Mouse (Mus musculus): ENCODE measurements around the gene H2-D1. TPM values are rescaled to one million over a fixed set of nuclear protein-coding genes. Genes with fewer than 3 reads are reported as not detected.

H2-D1 gene
- polyA plus RNA-seq, 1 experiment from 2014 or later, result 79.1 TPM

GRCm38 (mm10) chr17:35251981-35252380 is 10.5 kb upstream of the H2-D1 start:
- Histone ChIP-seq H3K4me2 (no peak overlapping the region), H3K36me3 (peaks cover 75% of the 10 kb centered on the region), H3K9me3 (no peaks in the 10 kb centered on the region), H3K4me3 (no peak overlapping the region), H3K27me3 (no peaks in the 10 kb centered on the region), H3K9ac (no peak overlapping the region), H3K4me1 (replicated peaks) (peaks cover 4% of the 10 kb centered on the region), H3K27ac (replicated peaks) (no peak overlapping the region)
- ATAC-seq (ENCODE audit: low read depth), result no peak
- 82% methylated on average over 5 of the region's 5 CpGs for WGBS

- Histone ChIP-seq H3K4me3 (no peak overlapping the region), H3K4me1 (replicated peaks) (peaks cover under 1% of the 10 kb centered on the region; the same call in 1 of the 2 replicates), H3K27me3 (no peaks in the 10 kb centered on the region), H3K4me2 (no peak overlapping the region), H3K36me3 (peaks cover 67% of the 10 kb centered on the region), H3K9me3 (no peaks in the 10 kb centered on the region), H3K9ac (no peak overlapping the region), H3K27ac (replicated peaks) (no peak overlapping the region)
- ATAC-seq (ENCODE audit: low read depth), result no peak
- 86% methylated on average over 18 of the region's 18 CpGs for WGBS
Measured at GRCm38 (mm10) chr17:35252619-35253292, 9.8 kb upstream of the H2-D1 start.

DNA sequence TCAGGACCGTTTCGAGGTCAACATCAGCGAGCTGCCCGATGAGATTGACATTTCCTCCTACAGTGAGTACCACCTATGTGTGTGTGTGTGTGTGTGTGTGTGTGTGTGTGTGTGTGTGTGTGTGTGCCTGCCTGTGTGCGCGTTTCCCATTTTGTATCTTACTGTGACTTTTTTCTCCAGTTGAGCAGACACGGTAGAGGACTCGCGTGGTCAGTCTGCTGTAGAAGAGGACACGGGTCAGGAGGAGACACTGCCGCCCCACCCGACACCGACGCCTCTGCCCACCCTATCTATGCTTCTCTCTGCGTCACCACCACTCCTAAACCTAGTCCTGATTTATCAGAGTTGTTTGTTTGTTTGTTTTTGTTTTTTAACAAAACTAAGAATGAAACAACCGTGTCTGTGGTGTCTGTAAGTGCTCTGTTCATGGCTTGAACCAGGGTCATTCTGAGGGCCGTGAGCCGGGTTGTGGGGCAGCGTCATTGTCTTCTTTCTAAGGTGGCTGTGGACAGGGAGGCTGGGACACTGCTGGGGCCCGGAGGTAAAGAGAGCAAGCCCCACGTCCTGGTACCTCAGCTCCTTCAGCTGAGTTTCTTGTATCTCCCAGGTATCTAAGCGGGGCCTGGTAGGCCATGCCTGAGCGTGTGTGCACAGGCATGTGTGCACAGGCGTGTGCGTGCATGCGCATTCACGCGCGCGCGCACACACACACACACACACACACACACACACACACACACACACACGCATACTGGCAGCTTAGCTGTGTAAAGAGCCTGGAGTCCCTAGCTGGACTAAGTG is 9.0 kb upstream of the H2-D1 start:
- H3K9me3 ChIP-seq, result no peaks in the 10 kb centered on the region

DNA sequence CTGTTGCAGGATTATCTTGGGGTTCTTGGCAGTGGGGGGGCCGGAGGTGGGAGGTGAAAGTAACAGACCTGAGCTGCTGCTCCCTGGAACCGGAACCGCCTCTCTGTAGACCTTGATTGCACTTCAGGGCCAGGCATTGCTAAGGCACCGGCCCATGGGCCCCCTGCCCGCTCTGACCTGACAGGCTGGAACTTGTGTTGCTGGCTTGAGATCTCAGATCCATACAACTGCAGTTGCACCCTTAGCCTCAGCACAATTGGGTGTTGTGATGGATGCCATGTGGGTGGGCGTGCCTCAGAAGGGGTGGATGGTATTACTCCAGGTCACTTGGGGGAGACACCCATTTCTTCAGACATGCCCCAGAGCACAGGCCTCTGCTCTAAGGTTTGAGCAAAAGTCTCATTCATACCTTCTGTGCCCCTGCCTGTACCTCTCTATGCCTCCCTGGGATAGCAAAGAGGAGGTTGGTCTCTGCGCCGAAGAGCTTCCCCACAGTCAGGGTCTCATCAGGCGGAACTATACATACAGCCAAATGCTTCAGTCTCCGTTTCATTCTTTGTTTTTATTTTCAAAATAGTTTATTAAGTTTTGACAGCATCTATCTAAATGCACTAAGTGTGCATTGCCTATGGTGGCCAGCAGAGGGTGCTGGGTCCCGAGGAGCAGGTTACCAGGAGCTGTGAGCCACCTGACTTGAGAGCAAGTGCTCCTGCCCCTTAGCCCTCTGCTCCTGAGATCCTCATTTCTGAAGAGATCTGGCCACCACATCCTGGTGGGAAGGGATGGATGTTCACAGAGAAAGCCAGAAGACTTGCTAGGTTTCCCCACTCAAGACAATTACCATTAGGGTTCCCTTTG is 8.1 kb upstream of the H2-D1 start:
- Histone ChIP-seq H3K9ac (no peak overlapping the region), H3K4me2 (no peak overlapping the region), H3K4me1 (replicated peaks) (peaks cover 4% of the 10 kb centered on the region), H3K9me3 (no peaks in the 10 kb centered on the region), H3K27me3 (no peaks in the 10 kb centered on the region; the same call in 1 of the 2 replicates), H3K36me3 (peaks cover 50% of the 10 kb centered on the region), H3K4me3 (no peak overlapping the region), H3K27ac (replicated peaks) (no peak overlapping the region)
- ATAC-seq (ENCODE audit: low read depth), result peak; percentile 33
- 58% methylated on average over 11 of the region's 11 CpGs for WGBS

More for the DNA sequence above, 9.0 kb upstream of the H2-D1 start:
- Histone ChIP-seq H3K9ac (no peak overlapping the region), H3K4me3 (no peak overlapping the region), H3K4me1 (replicated peaks) (peaks cover 4% of the 10 kb centered on the region), H3K36me3 (peaks cover 60% of the 10 kb centered on the region), H3K27me3 (no peaks in the 10 kb centered on the region), H3K4me2 (no peak overlapping the region), H3K27ac (replicated peaks) (no peak overlapping the region)
- WGBS, result 87% methylated on average over 31 of the region's 32 CpGs
- peak; percentile 19 for ATAC-seq (ENCODE audit: low read depth)

GRCm38 (mm10) chr17:35255301-35255700 is 7.2 kb upstream of the H2-D1 start:
- H3K4me3 ChIP-seq, result no peak overlapping the region
- peaks cover 42% of the 10 kb centered on the region for H3K36me3 ChIP-seq
- no peak for ATAC-seq (ENCODE audit: low read depth)
- H3K9me3 ChIP-seq, result no peaks in the 10 kb centered on the region
- no peaks in the 10 kb centered on the region; the same call in 1 of the 2 replicates for H3K27me3 ChIP-seq
- H3K4me1 ChIP-seq (replicated peaks), result peaks cover 4% of the 10 kb centered on the region
- 73% methylated on average over 3 of the region's 3 CpGs for WGBS
- no peak overlapping the region for H3K27ac ChIP-seq (replicated peaks)
- no peak overlapping the region for H3K4me2 ChIP-seq
- H3K9ac ChIP-seq, result no peak overlapping the region

DNA sequence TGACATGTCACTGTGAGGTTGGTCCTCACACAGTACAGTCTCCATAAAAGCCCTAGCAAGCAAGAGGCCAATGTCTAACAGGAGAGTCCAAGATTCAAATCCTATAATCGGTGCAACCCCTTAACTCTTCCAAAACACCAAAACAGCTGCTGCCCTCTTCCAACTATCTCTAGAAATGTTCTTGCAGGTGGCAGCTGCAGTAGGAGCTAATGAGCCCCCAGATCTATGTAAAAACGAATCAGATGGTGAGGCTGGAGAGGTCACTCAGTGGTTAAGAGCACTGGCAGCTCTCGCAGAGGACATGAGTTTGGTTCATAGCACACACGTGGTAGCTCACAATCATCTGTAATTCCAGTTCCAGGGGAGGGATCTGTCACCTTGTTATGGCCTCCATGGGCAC is 6.8 kb upstream of the H2-D1 start:
- no peak overlapping the region for H3K4me3 ChIP-seq
- WGBS, result 63% methylated on average over 4 of the region's 4 CpGs
- H3K9ac ChIP-seq, result no peak overlapping the region
- H3K27ac ChIP-seq (replicated peaks), result no peak overlapping the region
- no peaks in the 10 kb centered on the region; the same call in 1 of the 2 replicates for H3K27me3 ChIP-seq
- ATAC-seq (ENCODE audit: low read depth), result no peak
- H3K4me1 ChIP-seq (replicated peaks), result peaks cover 4% of the 10 kb centered on the region
- peaks cover 38% of the 10 kb centered on the region for H3K36me3 ChIP-seq
- no peaks in the 10 kb centered on the region for H3K9me3 ChIP-seq
- H3K4me2 ChIP-seq, result no peak overlapping the region

DNA sequence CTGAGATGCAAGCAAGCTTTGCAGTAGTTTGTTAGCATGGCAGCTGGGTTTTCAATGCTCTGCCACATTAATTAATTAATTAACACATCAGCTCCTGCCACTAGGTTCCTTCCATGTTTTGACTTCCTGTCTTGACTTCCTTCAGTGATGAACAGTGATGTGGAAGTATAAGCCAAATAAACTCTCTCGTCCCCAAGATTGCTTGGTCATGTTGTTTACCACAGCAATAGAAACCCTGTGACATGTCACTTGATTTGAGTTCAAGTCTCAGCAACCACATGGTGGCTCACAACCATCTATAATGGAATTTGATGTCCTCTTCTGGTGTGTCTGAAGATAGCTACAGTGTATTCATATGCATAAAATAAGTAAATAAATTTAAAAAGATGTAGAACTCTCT is 5.2 kb upstream of the H2-D1 start:
- H3K4me2 ChIP-seq, result no peak overlapping the region
- no peak overlapping the region for H3K27ac ChIP-seq (replicated peaks)
- H3K4me1 ChIP-seq (replicated peaks), result peaks cover 5% of the 10 kb centered on the region
- peaks cover 10% of the 10 kb centered on the region for H3K27me3 ChIP-seq
- H3K4me3 ChIP-seq, result no peak overlapping the region
- no peak overlapping the region for H3K9ac ChIP-seq
- peaks cover 23% of the 10 kb centered on the region for H3K36me3 ChIP-seq
- 86% methylated on average over 1 of the region's 1 CpGs for WGBS
- H3K9me3 ChIP-seq, result no peaks in the 10 kb centered on the region
- ATAC-seq (ENCODE audit: low read depth), result no peak

DNA sequence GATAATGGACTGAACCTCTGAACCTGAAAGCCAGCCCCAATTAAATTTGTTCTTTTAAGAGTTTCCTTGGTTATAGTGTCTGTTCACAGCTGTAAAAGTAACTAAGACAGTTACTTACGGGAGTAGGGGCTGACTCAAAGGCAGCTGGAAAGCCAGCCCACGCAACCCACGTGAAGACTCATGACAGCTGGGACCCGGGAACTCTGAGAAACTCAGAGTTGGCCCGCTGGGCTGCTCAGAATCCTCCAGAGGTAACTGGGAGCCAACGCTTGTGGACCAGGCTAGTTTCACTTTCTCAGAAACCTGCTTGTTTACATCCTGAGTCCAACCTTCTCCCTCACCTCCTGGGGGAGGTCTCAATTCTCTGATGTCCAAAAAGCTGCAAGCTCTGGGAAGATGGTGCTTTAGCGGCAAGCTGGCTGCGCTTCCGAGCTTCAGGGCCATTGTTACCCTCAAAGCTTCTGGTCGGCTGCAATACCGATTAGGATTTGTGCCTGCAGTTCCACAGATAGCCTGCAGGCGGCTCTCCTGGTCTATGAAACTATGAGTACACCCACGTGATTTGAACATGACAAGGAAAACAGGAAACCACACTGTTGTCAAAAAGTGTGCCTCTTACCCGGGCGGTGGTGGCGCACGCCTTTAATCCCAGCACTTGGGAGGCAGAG is 4.6 kb upstream of the H2-D1 start:
- no peak for ATAC-seq (ENCODE audit: low read depth)

GRCm38 (mm10) chr17:35258492-35259478 is 3.7 kb upstream of the H2-D1 start:
- H3K27ac ChIP-seq (replicated peaks), result no peak overlapping the region
- peaks cover 13% of the 10 kb centered on the region for H3K27me3 ChIP-seq
- no peaks in the 10 kb centered on the region for H3K9me3 ChIP-seq
- 68% methylated on average over 13 of the region's 14 CpGs for WGBS
- peaks cover 12% of the 10 kb centered on the region for H3K4me1 ChIP-seq (replicated peaks)
- peaks cover 9% of the 10 kb centered on the region for H3K36me3 ChIP-seq
- H3K9ac ChIP-seq, result no peak overlapping the region
- no peak for ATAC-seq (ENCODE audit: low read depth)
- H3K4me2 ChIP-seq, result no peak overlapping the region
- H3K4me3 ChIP-seq, result no peak overlapping the region

More for the DNA sequence above, 4.6 kb upstream of the H2-D1 start:
- H3K27me3 ChIP-seq, result peaks cover 13% of the 10 kb centered on the region
- peak overlapping the region; percentile 19 for H3K4me3 ChIP-seq
- no peak overlapping the region for H3K27ac ChIP-seq (replicated peaks)
- H3K4me1 ChIP-seq (replicated peaks), result peaks cover 9% of the 10 kb centered on the region
- 12% methylated on average over 17 of the region's 17 CpGs for WGBS
- H3K4me2 ChIP-seq, result peak overlapping the region; percentile 45
- peak overlapping the region; percentile 58; the same call in 1 of the 2 replicates for H3K9ac ChIP-seq
- H3K9me3 ChIP-seq, result no peaks in the 10 kb centered on the region
- H3K36me3 ChIP-seq, result peaks cover 17% of the 10 kb centered on the region

- no peak overlapping the region for H3K4me2 ChIP-seq
- no peak overlapping the region for H3K27ac ChIP-seq (replicated peaks)
- peaks cover 21% of the 10 kb centered on the region for H3K27me3 ChIP-seq
- peaks cover 12% of the 10 kb centered on the region for H3K4me1 ChIP-seq (replicated peaks)
- WGBS, result 77% methylated on average over 4 of the region's 4 CpGs
- H3K4me3 ChIP-seq, result no peak overlapping the region
- no peak overlapping the region for H3K9ac ChIP-seq
- H3K9me3 ChIP-seq, result no peaks in the 10 kb centered on the region
- ATAC-seq (ENCODE audit: low read depth), result no peak
- peaks cover under 1% of the 10 kb centered on the region; the same call in 1 of the 2 replicates for H3K36me3 ChIP-seq
Measured at GRCm38 (mm10) chr17:35259621-35260020, 2.9 kb upstream of the H2-D1 start.
